Mouse (Mus musculus): ENCODE data around the gene Smarcc2.

Smarcc2 gene

GRCm38 (mm10) chr10:128458719-128459408 lies at the start of gene Smarcc2:
Gene Smarcc2, plus strand, starts transcription at chr10:128459248.
- DNase-seq (ENCODE audit: low spot score in 2 of 2) = peak; percentile 74 to 85

GRCm38 (mm10) chr10:128409692-128410559 lies 49.1 kb upstream of the Smarcc2 start:
- peak; percentile 96 to 97 for DNase-seq (ENCODE audit: low spot score in 2 of 2)

- DNase-seq (ENCODE audit: low spot score in 2 of 2) = no peak
Measured at GRCm38 (mm10) chr10:128410560-128410845, 48.5 kb upstream of the Smarcc2 start.

- DNase-seq (ENCODE audit: low spot score in 2 of 2) = peak; percentile 93 to 95
Measured at GRCm38 (mm10) chr10:128411211-128412054, 47.6 kb upstream of the Smarcc2 start, which contains the start of the genes Nabp2 and Rnf41. Gene Nabp2, minus strand, starts transcription at chr10:128411492. Gene Rnf41, plus strand, starts transcription at chr10:128411657.

GRCm38 (mm10) chr10:128412055-128412381 lies 47.0 kb upstream of the Smarcc2 start:
- DNase-seq (ENCODE audit: low spot score in 2 of 2) = no peak

- DNase-seq (ENCODE audit: low spot score in 2 of 2) = no peak
Measured at GRCm38 (mm10) chr10:128412558-128412957, 46.5 kb upstream of the Smarcc2 start.

GRCm38 (mm10) chr10:128413076-128413475 lies 46.0 kb upstream of the Smarcc2 start:
- DNase-seq (ENCODE audit: low spot score in 2 of 2) = no peak

- no peak for DNase-seq (ENCODE audit: low spot score in 2 of 2)
Measured at GRCm38 (mm10) chr10:128414848-128415247, 44.2 kb upstream of the Smarcc2 start.

GRCm38 (mm10) chr10:128422426-128422825 lies 36.6 kb upstream of the Smarcc2 start:
- no peak for DNase-seq (ENCODE audit: low spot score in 2 of 2)

- DNase-seq (ENCODE audit: low spot score in 2 of 2) = no peak
Measured at GRCm38 (mm10) chr10:128424604-128425003, 34.4 kb upstream of the Smarcc2 start.

- DNase-seq (ENCODE audit: low spot score in 2 of 2) = no peak
Measured at GRCm38 (mm10) chr10:128425260-128425659, 33.8 kb upstream of the Smarcc2 start.

- no peak for DNase-seq (ENCODE audit: low spot score in 2 of 2)
Measured at GRCm38 (mm10) chr10:128429052-128429451, 30.0 kb upstream of the Smarcc2 start.

GRCm38 (mm10) chr10:128429454-128429853 lies 29.6 kb upstream of the Smarcc2 start:
- DNase-seq (ENCODE audit: low spot score in 2 of 2) = no peak

- DNase-seq (ENCODE audit: low spot score in 2 of 2) = no peak
Measured at GRCm38 (mm10) chr10:128433417-128433816, 25.6 kb upstream of the Smarcc2 start.

- no peak for DNase-seq (ENCODE audit: low spot score in 2 of 2)
Measured at GRCm38 (mm10) chr10:128434681-128435080, 24.4 kb upstream of the Smarcc2 start.

- DNase-seq (ENCODE audit: low spot score in 2 of 2) = peak in 1 of 2 experiments; percentile 33
Measured at GRCm38 (mm10) chr10:128435186-128435823, 23.7 kb upstream of the Smarcc2 start.

GRCm38 (mm10) chr10:128435873-128436272 lies 23.2 kb upstream of the Smarcc2 start:
- no peak for DNase-seq (ENCODE audit: low spot score in 2 of 2)

- DNase-seq (ENCODE audit: low spot score in 2 of 2) = no peak
Measured at GRCm38 (mm10) chr10:128436376-128436775, 22.7 kb upstream of the Smarcc2 start.

- DNase-seq (ENCODE audit: low spot score in 2 of 2) = no peak
Measured at GRCm38 (mm10) chr10:128438675-128439279, 20.3 kb upstream of the Smarcc2 start.

GRCm38 (mm10) chr10:128440407-128440806 lies 18.6 kb upstream of the Smarcc2 start:
- no peak for DNase-seq (ENCODE audit: low spot score in 2 of 2)
